Mouse (Mus musculus) limb, embryonic 14.5 days (tissue): Measurements from ENCODE around the gene Hoxd10. TPM values are rescaled to one million over a fixed set of nuclear protein-coding genes. Genes with fewer than 3 reads are reported as not detected.
A peak's percentile ranks its signal among the peaks of the same experiment; 100 is the strongest.

Source experiments
- ATAC-seq: fragments of 200-750 bp; cut with Nextera tagmentation; 2 replicates; pipeline ENCODE4 v1.8.0; 2017; ENCODE audit warnings: low read depth, moderate number of reproducible peaks, moderate TSS enrichment; ENCODE audit not compliant: low FRiP score
- DNase-seq: peaks from one replicate; pipeline ENCODE4 v3.0.0-alpha.2; 2015; ENCODE audit warnings: low spot score
- H3K27ac ChIP-seq: fragments of 300-500 bp; sonication (generic); replicated peaks from 2 replicates; pipeline ENCODE4 v1.5.1; 2014; ENCODE audit warnings: low read depth, mild to moderate bottlenecking, low read length, moderate library complexity, mixed read lengths
- H3K27me3 ChIP-seq: fragments of 300-500 bp; sonication (generic); 2 replicates; pipeline ENCODE4 v1.6.1; 2014; ENCODE audit warnings: low read length, mixed read lengths; ENCODE audit not compliant: control insufficient read depth, insufficient read depth
- H3K36me3 ChIP-seq: fragments of 300-500 bp; sonication (generic); 2 replicates; pipeline ENCODE4 v1.6.1; 2014; ENCODE audit warnings: mild to moderate bottlenecking, low read length, moderate library complexity, mixed read lengths; ENCODE audit not compliant: control insufficient read depth, insufficient read depth
- H3K4me1 ChIP-seq: fragments of 300-500 bp; sonication (generic); 2 replicates; pipeline ENCODE4 v1.6.1; 2014; ENCODE audit warnings: antibody characterized with exemption, low read length, mixed read lengths; ENCODE audit not compliant: control insufficient read depth, insufficient read depth
- H3K4me2 ChIP-seq: fragments of 300-500 bp; sonication (generic); replicated peaks from 2 replicates; pipeline ENCODE4 v1.6.1; 2014; ENCODE audit warnings: low read depth, mild to moderate bottlenecking, low read length, moderate library complexity; ENCODE audit not compliant: severe bottlenecking
- H3K4me3 ChIP-seq: fragments of 300-500 bp; sonication (generic); replicated peaks from 2 replicates; pipeline ENCODE4 v1.5.1; 2014; ENCODE audit warnings: low read length
- H3K9ac ChIP-seq: fragments of 300-500 bp; sonication (generic); 2 replicates; pipeline ENCODE4 v1.6.1; 2014; ENCODE audit warnings: mild to moderate bottlenecking, low read depth, low read length, moderate library complexity; ENCODE audit not compliant: severe bottlenecking
- H3K9me3 ChIP-seq: fragments of 300-500 bp; sonication (generic); 2 replicates; pipeline ENCODE4 v1.6.1; 2016; ENCODE audit warnings: low read length; ENCODE audit not compliant: control insufficient read depth
- POLR2A ChIP-seq: fragments of 200-500 bp; IDR thresholded peaks from 2 replicates; pipeline ENCODE4 v1.8.0; 2012; ENCODE audit warnings: inconsistent platforms, mild to moderate bottlenecking, moderate library complexity, borderline replicate concordance; ENCODE audit not compliant: insufficient read depth, insufficient read length; ENCODE audit errors: extremely low read depth
- WGBS: fragments of 180-500 bp; shearing (Covaris S2); extraction: QIAGEN DNeasy Blood & Tissue Kit; methylation state at CpG from one replicate; pipeline ENCODE4 v1.1.7; 2014; 5-methylcytosine and 5-hydroxymethylcytosine counted together
- polyA plus RNA-seq, 2 experiments: library from polyadenylated mRNA; depleted of rRNA in 1 of 2; stranded (reverse) in 1 of 2; unstranded in 1 of 2; fragments of >200 nt; fragmentation: Nextera tagmentation in 1 of 2; extraction: Ambion mirVana in 1 of 2; gene quantifications; 2 replicates each; pipeline versions ENCODE4 v1.2.1 to v1.2.3; 2012 to 2014

The Hoxd10 gene
- polyA plus RNA-seq (2012; rRNA removed): 37.9 and 39.4 TPM in 2 replicates
- 18.3 and 26.1 TPM in 2 replicates for polyA plus RNA-seq (2014; fragmentation: Nextera tagmentation; extraction: Ambion mirVana)

DNA sequence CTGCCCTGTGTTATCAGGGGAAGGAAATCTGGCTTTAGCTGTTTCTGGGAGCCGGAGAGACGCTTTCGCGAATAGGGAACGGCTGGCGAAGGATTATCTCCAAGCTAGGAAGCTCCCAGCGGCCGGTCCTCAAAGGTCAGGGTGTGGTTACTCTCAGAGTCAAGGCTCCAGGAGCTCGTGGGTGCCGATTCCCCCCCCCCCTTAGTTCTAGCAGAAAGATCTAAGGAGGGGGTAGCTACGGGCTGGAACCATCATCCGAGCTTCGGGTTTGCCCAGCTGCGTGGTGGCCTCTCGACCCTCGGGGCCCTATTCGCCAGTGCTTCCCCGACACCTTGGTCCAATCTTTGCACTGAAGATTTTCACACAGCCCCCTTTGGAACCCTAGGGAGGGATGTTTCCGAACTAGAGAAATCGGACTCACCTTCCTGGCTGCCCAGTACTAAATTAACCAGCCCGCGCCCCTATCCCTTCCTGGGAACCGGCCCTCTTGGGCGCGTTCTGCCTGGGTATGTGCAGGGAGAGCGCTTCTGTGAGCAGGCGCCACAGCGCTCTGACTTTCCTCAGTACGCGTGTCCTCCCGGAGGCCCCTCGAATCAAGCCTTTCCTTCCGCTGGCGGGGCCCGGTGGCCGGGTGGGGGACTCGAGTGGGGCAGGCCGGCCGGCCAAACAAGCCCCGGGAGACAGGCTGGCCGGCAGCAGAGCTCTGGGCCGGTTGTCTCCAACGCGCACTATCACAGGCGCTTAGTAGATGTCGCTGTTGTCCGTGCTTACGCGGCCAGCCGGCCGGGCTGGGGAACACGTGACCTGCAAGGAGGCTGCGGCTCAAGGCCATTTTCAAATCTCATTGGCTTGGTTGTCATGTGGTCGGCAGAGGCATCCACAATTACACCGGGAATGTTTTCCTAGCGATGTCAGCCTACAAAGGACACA is at the start of gene Hoxd10:
Gene Hoxd10, plus strand, starts transcription at position 903 of the 930 bp plus-strand sequence.
- peak; percentile 79 for DNase-seq
- no peak for TF ChIP-seq POLR2A
- Histone ChIP-seq H3K9ac (peak within 1 kb of the TSS; percentile 91), H3K9me3 (no peaks in the 10 kb centered on the region), H3K27ac (peak within 1 kb of the TSS; percentile 88), H3K4me1 (peaks cover 29% of the 10 kb centered on the region), H3K4me2 (peak within 1 kb of the TSS; percentile 96), H3K36me3 (peaks cover 32% of the 10 kb centered on the region), H3K27me3 (peaks cover 37% of the 10 kb centered on the region), H3K4me3 (peak within 1 kb of the TSS; percentile 74)
- peak; percentile 86 for ATAC-seq
- WGBS: under 1% methylated on average over 55 of the region's 56 CpGs

DNA sequence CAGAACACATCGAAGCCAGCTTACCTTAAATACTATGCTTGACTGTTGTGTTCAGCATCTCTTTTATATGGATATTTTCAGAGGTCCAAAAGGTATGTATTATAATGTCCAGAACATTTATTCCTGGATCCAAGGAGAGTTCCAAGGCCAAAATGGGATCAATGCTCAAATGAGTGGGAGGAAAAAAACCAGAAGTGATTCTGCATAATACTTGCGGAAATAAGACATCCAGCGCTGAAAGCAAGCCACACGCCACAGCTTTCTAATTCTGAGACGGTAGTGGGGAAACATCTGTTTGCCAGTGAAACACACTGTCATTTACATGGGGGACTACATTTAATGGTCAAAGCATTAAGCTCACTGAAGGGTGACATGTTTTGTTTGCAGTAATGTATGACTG is 49.3 kb upstream of the Hoxd10 start:
- 53% methylated on average over 5 of the region's 5 CpGs for WGBS
- Histone ChIP-seq H3K9me3 (peaks cover 4% of the 10 kb centered on the region; the same call in 1 of the 2 replicates), H3K27ac (no peak overlapping the region), H3K36me3 (no peaks in the 10 kb centered on the region), H3K27me3 (peaks cover 9% of the 10 kb centered on the region; the same call in 1 of the 2 replicates), H3K4me2 (no peak overlapping the region), H3K4me3 (no peak overlapping the region), H3K4me1 (peaks cover 2% of the 10 kb centered on the region; the same call in 1 of the 2 replicates), H3K9ac (no peak overlapping the region)
- DNase-seq (no peak), ATAC-seq (no peak)
- TF ChIP-seq POLR2A: no peak

DNA sequence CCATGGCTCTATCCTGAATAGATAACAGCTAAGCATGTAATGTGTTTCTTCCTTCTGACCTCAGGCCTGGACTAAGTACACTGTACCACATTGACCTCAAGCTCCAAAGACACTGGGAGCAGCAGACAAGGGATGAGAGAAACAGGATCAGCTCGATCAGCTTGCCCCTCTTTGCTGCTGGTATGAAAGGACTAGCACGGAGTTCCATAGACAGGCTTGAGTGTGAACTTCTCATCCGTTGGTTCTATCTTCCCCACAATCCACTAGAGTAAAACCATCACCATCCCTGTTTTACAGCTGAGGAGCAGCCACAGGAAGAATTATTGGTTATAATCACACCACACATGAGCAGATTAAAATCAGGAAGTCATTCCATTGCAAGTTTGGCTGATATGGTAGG is 46.1 kb upstream of the Hoxd10 start:
- H3K4me2 ChIP-seq: no peak overlapping the region
- no peak for DNase-seq
- no peaks in the 10 kb centered on the region for H3K36me3 ChIP-seq
- no peaks in the 10 kb centered on the region for H3K9me3 ChIP-seq
- 90% methylated on average over 3 of the region's 3 CpGs for WGBS
- peaks cover 37% of the 10 kb centered on the region for H3K27me3 ChIP-seq
- H3K4me1 ChIP-seq: peaks cover 25% of the 10 kb centered on the region
- no peak for ATAC-seq
- no peak overlapping the region for H3K4me3 ChIP-seq
- no peak overlapping the region for H3K27ac ChIP-seq
- no peak for TF ChIP-seq POLR2A
- no peak overlapping the region for H3K9ac ChIP-seq

GRCm38 (mm10) chr2:74647082-74647864 is 44.5 kb upstream of the Hoxd10 start:
- ATAC-seq (no peak), DNase-seq (no peak)
- Histone ChIP-seq H3K4me3 (no peak overlapping the region), H3K4me2 (no peak overlapping the region), H3K27ac (no peak overlapping the region), H3K9ac (no peak overlapping the region), H3K36me3 (no peaks in the 10 kb centered on the region), H3K4me1 (peaks cover 28% of the 10 kb centered on the region), H3K27me3 (peaks cover 48% of the 10 kb centered on the region), H3K9me3 (no peaks in the 10 kb centered on the region)
- TF ChIP-seq POLR2A: no peak
- 17% methylated on average over 7 of the region's 7 CpGs for WGBS

DNA sequence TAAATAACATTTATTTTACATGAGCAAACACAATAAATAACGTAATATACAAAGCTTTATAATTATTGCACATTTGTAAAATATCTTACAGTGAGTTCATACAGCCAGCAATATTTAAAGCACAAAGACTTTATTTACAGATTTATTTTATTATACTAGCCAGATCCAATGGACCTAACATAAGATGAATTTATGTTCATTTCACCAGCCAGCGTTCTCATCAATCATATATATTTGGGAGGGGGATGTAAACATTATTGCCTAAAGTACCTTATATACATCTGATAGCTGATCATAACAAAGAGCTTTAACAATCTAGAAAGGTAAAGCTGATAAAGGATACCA is 38.8 kb upstream of the Hoxd10 start:
- H3K27me3 ChIP-seq: peaks cover 55% of the 10 kb centered on the region
- 38% methylated on average over 2 of the region's 2 CpGs for WGBS
- H3K9me3 ChIP-seq: no peaks in the 10 kb centered on the region
- peaks cover 7% of the 10 kb centered on the region; the same call in 1 of the 2 replicates for H3K36me3 ChIP-seq
- no peak for TF ChIP-seq POLR2A
- H3K27ac ChIP-seq: no peak overlapping the region
- no peak overlapping the region for H3K9ac ChIP-seq
- H3K4me3 ChIP-seq: no peak overlapping the region
- no peak overlapping the region for H3K4me2 ChIP-seq
- DNase-seq (no peak), ATAC-seq (no peak)
- peaks cover 23% of the 10 kb centered on the region for H3K4me1 ChIP-seq
